Mouse (Mus musculus): ENCODE measurements at regions not wholly inside any gene's neighbourhood (a gene's known extent, or its start where the extent isn't known, plus 50 kb on each side); places are given as distances from the start of the nearest gene placed in this dataset.

DNA sequence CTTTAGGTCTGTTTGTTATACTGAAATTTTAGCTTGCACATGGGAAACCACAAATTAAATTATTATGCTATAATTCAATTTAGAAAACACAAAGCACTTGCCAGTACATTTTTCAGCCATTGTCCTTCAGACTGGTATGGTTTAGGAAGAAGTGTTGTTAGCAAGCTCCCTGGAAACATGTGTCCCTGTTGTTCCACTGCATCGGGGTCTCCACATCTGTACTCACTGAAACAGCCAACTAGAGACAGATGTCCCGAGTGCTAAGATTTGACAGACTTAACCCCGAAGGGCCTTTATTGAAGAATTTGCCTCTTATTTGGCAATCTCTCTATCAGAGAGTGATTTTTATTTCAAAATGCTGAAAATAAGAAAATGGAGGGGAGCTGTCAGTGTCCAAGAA is 362.6 kb downstream of the Rfpl4b start:
- DNase-seq (ENCODE audit: low spot score, missing footprints) (no peak), ATAC-seq (ENCODE audit: low FRiP score) (no peak)
- H3K27me3 ChIP-seq (ENCODE audit: control insufficient read depth, insufficient read depth, low read length), result no peaks in the 10 kb centered on the region
- H3K4me1 ChIP-seq (ENCODE audit: control insufficient read depth, insufficient read depth, low read length), result no peaks in the 10 kb centered on the region
- no peak overlapping the region for H3K27ac ChIP-seq (ENCODE audit: low read depth, low read length)
- no peaks in the 10 kb centered on the region for H3K36me3 ChIP-seq (ENCODE audit: control insufficient read depth, insufficient read depth, low read length)
- no peaks in the 10 kb centered on the region for H3K9me3 ChIP-seq (ENCODE audit: control insufficient read depth, low read length)
- 73% methylated on average over 3 of the region's 3 CpGs for WGBS
- H3K4me3 ChIP-seq (ENCODE audit: low read depth, low read length), result no peak overlapping the region
- H3K4me2 ChIP-seq, result no peak overlapping the region
- no peak overlapping the region for H3K9ac ChIP-seq (ENCODE audit: low read length)

DNA sequence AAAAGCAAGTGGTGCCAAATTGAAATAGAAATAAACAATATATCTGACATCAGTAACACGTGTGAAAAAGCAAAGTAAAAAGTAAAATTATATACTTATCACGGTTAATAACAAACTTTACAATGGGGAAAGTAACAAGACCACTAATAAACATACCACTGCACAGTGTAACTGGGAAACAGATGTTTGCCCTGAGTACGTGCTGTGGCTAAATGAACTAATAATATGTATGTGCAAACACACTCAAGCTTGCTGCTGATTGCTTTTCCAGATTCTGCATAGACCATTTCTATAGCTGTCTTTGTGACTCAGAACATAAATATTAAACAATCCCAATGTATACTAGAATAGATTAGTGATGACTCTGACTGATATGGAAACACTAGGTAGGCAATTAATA is 363.2 kb downstream of the Rfpl4b start:
- Histone ChIP-seq H3K4me3 (ENCODE audit: low read depth, low read length) (no peak overlapping the region), H3K4me1 (ENCODE audit: control insufficient read depth, insufficient read depth, low read length) (no peaks in the 10 kb centered on the region), H3K9me3 (ENCODE audit: control insufficient read depth, low read length) (no peaks in the 10 kb centered on the region), H3K27ac (ENCODE audit: low read depth, low read length) (no peak overlapping the region), H3K27me3 (ENCODE audit: control insufficient read depth, insufficient read depth, low read length) (no peaks in the 10 kb centered on the region), H3K9ac (ENCODE audit: low read length) (no peak overlapping the region), H3K36me3 (ENCODE audit: control insufficient read depth, insufficient read depth, low read length) (no peaks in the 10 kb centered on the region), H3K4me2 (no peak overlapping the region)
- no peak for ATAC-seq (ENCODE audit: low FRiP score)
- 83% methylated on average over 3 of the region's 3 CpGs for WGBS
- no peak for DNase-seq (ENCODE audit: low spot score, missing footprints)

DNA sequence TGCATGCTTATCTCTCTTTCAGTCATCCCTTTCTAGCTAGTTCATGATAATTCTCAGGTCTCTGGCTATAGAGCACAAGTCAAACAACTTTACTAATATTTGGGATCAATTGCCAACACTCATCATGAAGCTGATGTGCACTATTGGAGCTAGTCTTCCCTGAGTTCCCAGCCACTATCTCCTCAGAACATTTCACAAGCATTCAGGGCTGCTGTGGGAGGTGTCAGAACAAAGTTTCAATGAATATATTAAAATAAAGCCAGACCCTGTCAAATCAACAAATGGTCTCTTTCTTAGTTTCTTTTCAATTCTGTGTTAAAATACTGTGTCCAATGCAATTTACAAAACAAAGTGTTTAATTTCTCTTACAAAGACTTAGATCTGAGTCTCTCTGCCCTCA is 364.8 kb downstream of the Rfpl4b start:
- Histone ChIP-seq H3K4me3 (ENCODE audit: low read depth, low read length) (no peak overlapping the region), H3K27ac (ENCODE audit: low read depth, low read length) (no peak overlapping the region), H3K27me3 (ENCODE audit: control insufficient read depth, insufficient read depth, low read length) (no peaks in the 10 kb centered on the region), H3K4me2 (no peak overlapping the region), H3K36me3 (ENCODE audit: control insufficient read depth, insufficient read depth, low read length) (no peaks in the 10 kb centered on the region), H3K9ac (ENCODE audit: low read length) (no peak overlapping the region), H3K4me1 (ENCODE audit: control insufficient read depth, insufficient read depth, low read length) (no peaks in the 10 kb centered on the region), H3K9me3 (ENCODE audit: control insufficient read depth, low read length) (no peaks in the 10 kb centered on the region)
- no peak for ATAC-seq (ENCODE audit: low FRiP score)
- no peak for DNase-seq (ENCODE audit: low spot score, missing footprints)

GRCm38 (mm10) chr10:38449263-38449662 is 372.3 kb downstream of the Rfpl4b start:
- no peak overlapping the region for H3K27ac ChIP-seq (ENCODE audit: low read depth, low read length)
- ATAC-seq (ENCODE audit: low FRiP score) (no peak), DNase-seq (ENCODE audit: low spot score, missing footprints) (no peak)
- H3K9me3 ChIP-seq (ENCODE audit: control insufficient read depth, low read length), result no peaks in the 10 kb centered on the region
- no peaks in the 10 kb centered on the region for H3K36me3 ChIP-seq (ENCODE audit: control insufficient read depth, insufficient read depth, low read length)
- WGBS, result 87% methylated on average over 4 of the region's 4 CpGs
- H3K4me2 ChIP-seq, result no peak overlapping the region
- H3K4me3 ChIP-seq (ENCODE audit: low read depth, low read length), result no peak overlapping the region
- no peak overlapping the region for H3K9ac ChIP-seq (ENCODE audit: low read length)
- no peaks in the 10 kb centered on the region for H3K27me3 ChIP-seq (ENCODE audit: control insufficient read depth, insufficient read depth, low read length)
- H3K4me1 ChIP-seq (ENCODE audit: control insufficient read depth, insufficient read depth, low read length), result no peaks in the 10 kb centered on the region

DNA sequence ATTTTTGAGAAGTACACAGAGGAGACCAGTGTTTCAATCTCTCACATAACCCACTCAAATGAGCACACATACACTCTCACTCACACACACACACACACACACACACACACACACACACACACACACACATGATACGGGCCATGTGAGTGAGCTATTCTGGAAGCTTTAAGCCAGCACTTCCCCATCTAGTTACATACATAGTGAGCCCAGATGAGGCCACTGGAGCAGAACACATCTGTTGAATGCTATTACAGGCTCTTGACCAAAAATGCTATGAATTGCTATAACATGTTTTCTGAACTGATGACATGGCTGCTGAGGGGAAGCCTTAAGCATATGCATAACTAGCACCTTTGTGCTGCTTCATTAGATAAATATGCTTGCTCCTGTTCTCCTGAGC is 373.9 kb downstream of the Rfpl4b start:
- Histone ChIP-seq H3K27ac (ENCODE audit: low read depth, low read length) (no peak overlapping the region), H3K9me3 (ENCODE audit: control insufficient read depth, low read length) (no peaks in the 10 kb centered on the region), H3K27me3 (ENCODE audit: control insufficient read depth, insufficient read depth, low read length) (no peaks in the 10 kb centered on the region), H3K4me2 (no peak overlapping the region), H3K4me3 (ENCODE audit: low read depth, low read length) (no peak overlapping the region), H3K4me1 (ENCODE audit: control insufficient read depth, insufficient read depth, low read length) (no peaks in the 10 kb centered on the region), H3K9ac (ENCODE audit: low read length) (no peak overlapping the region), H3K36me3 (ENCODE audit: control insufficient read depth, insufficient read depth, low read length) (no peaks in the 10 kb centered on the region)
- 100% methylated on average over 1 of the region's 1 CpGs for WGBS
- ATAC-seq (ENCODE audit: low FRiP score), result no peak
- DNase-seq (ENCODE audit: low spot score, missing footprints), result no peak

DNA sequence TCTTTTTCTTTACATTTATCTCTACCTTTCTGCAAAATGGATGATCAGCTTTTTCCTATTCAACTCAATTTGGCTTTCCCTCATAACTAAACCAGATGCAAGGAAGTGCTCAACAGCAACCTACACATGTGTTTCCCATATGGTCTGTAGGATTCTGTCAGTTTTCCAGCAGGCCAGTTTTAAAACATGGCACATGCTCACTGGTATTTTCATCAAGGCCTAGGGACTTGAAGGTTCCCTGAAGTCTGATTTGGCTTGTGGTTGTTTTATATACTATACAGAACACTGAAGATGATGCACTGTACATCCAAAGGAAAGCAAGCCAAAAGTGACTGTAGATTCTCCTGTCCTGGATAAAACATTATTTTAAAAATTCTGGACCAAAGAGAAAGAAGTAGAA is 374.3 kb downstream of the Rfpl4b start:
- Histone ChIP-seq H3K4me1 (ENCODE audit: control insufficient read depth, insufficient read depth, low read length) (no peaks in the 10 kb centered on the region), H3K4me2 (no peak overlapping the region), H3K27ac (ENCODE audit: low read depth, low read length) (no peak overlapping the region), H3K9me3 (ENCODE audit: control insufficient read depth, low read length) (no peaks in the 10 kb centered on the region), H3K4me3 (ENCODE audit: low read depth, low read length) (no peak overlapping the region), H3K9ac (ENCODE audit: low read length) (no peak overlapping the region), H3K36me3 (ENCODE audit: control insufficient read depth, insufficient read depth, low read length) (no peaks in the 10 kb centered on the region), H3K27me3 (ENCODE audit: control insufficient read depth, insufficient read depth, low read length) (no peaks in the 10 kb centered on the region)
- DNase-seq (ENCODE audit: low spot score, missing footprints) (no peak), ATAC-seq (ENCODE audit: low FRiP score) (no peak)

DNA sequence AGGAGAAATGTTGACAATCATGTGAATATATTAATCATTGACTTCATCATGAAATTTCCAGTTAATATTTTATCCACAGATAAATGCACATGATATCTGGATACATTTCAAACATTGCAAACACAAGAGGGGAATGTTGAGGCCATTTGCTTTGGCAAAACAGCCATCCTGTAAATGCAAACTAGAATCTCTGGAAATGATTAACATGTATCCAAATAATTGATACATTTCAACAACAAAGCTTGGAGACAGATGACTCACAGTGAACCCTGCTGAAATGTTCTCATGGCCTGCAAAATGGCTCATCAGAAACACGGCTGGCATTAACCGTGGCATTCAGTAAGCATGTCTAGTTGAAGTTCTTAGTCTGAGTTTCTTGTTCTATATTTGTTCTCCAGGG is 382.3 kb downstream of the Rfpl4b start:
- 92% methylated on average over 2 of the region's 2 CpGs for WGBS
- no peaks in the 10 kb centered on the region for H3K9me3 ChIP-seq (ENCODE audit: control insufficient read depth, low read length)
- no peaks in the 10 kb centered on the region for H3K36me3 ChIP-seq (ENCODE audit: control insufficient read depth, insufficient read depth, low read length)
- H3K27ac ChIP-seq (ENCODE audit: low read depth, low read length), result no peak overlapping the region
- no peak overlapping the region for H3K4me2 ChIP-seq
- ATAC-seq (ENCODE audit: low FRiP score), result no peak
- no peak for DNase-seq (ENCODE audit: low spot score, missing footprints)
- no peak overlapping the region for H3K9ac ChIP-seq (ENCODE audit: low read length)
- no peaks in the 10 kb centered on the region for H3K27me3 ChIP-seq (ENCODE audit: control insufficient read depth, insufficient read depth, low read length)
- H3K4me1 ChIP-seq (ENCODE audit: control insufficient read depth, insufficient read depth, low read length), result no peaks in the 10 kb centered on the region
- H3K4me3 ChIP-seq (ENCODE audit: low read depth, low read length), result no peak overlapping the region

DNA sequence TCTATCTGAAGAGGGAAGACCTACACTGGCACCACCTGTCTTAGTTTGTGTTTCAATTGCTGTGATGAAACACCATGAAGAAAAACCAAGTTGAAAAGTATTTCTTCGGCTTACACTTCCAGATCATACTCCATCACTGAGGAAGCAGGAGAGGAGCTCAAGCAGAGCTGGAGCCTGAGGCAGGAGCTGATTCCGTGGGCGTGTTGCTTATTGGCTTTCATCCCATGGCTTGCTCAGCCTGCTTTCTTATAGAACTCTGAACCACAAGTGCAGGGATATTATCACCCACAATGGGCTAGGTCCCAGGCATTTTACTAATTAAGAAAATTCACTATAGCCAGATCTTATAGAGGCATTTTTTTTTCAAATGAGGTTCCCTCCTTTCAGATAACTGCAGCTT is 384.7 kb downstream of the Rfpl4b start:
- DNase-seq (ENCODE audit: low spot score, missing footprints), result no peak
- Histone ChIP-seq H3K9ac (ENCODE audit: low read length) (no peak overlapping the region), H3K27ac (ENCODE audit: low read depth, low read length) (no peak overlapping the region), H3K4me1 (ENCODE audit: control insufficient read depth, insufficient read depth, low read length) (no peaks in the 10 kb centered on the region), H3K36me3 (ENCODE audit: control insufficient read depth, insufficient read depth, low read length) (no peaks in the 10 kb centered on the region), H3K27me3 (ENCODE audit: control insufficient read depth, insufficient read depth, low read length) (no peaks in the 10 kb centered on the region), H3K4me3 (ENCODE audit: low read depth, low read length) (no peak overlapping the region), H3K4me2 (no peak overlapping the region), H3K9me3 (ENCODE audit: control insufficient read depth, low read length) (no peaks in the 10 kb centered on the region; the same call in 1 of the 2 replicates)
- 92% methylated on average over 3 of the region's 3 CpGs for WGBS
- no peak for ATAC-seq (ENCODE audit: low FRiP score)

- H3K9ac ChIP-seq (ENCODE audit: low read length), result no peak overlapping the region
- 79% methylated on average over 3 of the region's 3 CpGs for WGBS
- H3K36me3 ChIP-seq (ENCODE audit: control insufficient read depth, insufficient read depth, low read length), result no peaks in the 10 kb centered on the region
- H3K27me3 ChIP-seq (ENCODE audit: control insufficient read depth, insufficient read depth, low read length), result no peaks in the 10 kb centered on the region
- no peak overlapping the region for H3K4me2 ChIP-seq
- H3K27ac ChIP-seq (ENCODE audit: low read depth, low read length), result no peak overlapping the region
- no peak overlapping the region for H3K4me3 ChIP-seq (ENCODE audit: low read depth, low read length)
- ATAC-seq (ENCODE audit: low FRiP score) (no peak), DNase-seq (ENCODE audit: low spot score, missing footprints) (no peak)
- H3K9me3 ChIP-seq (ENCODE audit: control insufficient read depth, low read length), result no peaks in the 10 kb centered on the region
- no peaks in the 10 kb centered on the region for H3K4me1 ChIP-seq (ENCODE audit: control insufficient read depth, insufficient read depth, low read length)
Observed at GRCm38 (mm10) chr10:38421541-38421940, 400.0 kb downstream of the Rfpl4b start.

GRCm38 (mm10) chr10:38419771-38420170 is 401.8 kb downstream of the Rfpl4b start:
- Histone ChIP-seq H3K4me3 (ENCODE audit: low read depth, low read length) (no peak overlapping the region), H3K27ac (ENCODE audit: low read depth, low read length) (no peak overlapping the region), H3K27me3 (ENCODE audit: control insufficient read depth, insufficient read depth, low read length) (no peaks in the 10 kb centered on the region), H3K9ac (ENCODE audit: low read length) (no peak overlapping the region), H3K4me2 (no peak overlapping the region), H3K4me1 (ENCODE audit: control insufficient read depth, insufficient read depth, low read length) (no peaks in the 10 kb centered on the region), H3K36me3 (ENCODE audit: control insufficient read depth, insufficient read depth, low read length) (no peaks in the 10 kb centered on the region), H3K9me3 (ENCODE audit: control insufficient read depth, low read length) (no peaks in the 10 kb centered on the region)
- no peak for ATAC-seq (ENCODE audit: low FRiP score)
- no peak for DNase-seq (ENCODE audit: low spot score, missing footprints)

Data from midbrain, embryonic 11.5 days (tissue).